Mouse (Mus musculus): ENCODE data around the gene Gemin5.

DNA sequence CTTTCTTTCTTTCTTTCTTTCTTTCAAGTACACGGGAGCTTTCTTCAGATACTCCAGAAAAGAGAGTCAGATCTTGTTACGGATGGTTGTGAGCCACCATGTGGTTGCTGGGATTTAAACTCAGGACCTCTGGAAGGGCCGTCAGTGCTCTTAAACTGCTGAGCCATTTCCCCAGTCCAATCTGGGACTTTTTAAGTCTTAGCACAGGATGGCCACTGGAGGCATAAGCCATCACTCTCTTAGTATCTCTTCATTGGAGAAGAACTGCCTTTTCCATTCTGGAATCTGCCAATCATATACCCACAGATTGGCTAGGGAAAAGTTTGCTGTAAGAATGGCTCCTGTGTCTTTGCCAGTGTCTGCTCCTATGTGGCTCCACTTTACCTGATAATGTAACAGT lies 61.3 kb downstream of the Gemin5 start:
- TF ChIP-seq HCFC1 (IDR thresholded peaks at IDR 0.05; ENCODE audit: borderline replicate concordance, insufficient read depth, low read length): no peak
- no peak for TF ChIP-seq ZC3H11A (IDR thresholded peaks at IDR 0.05; ENCODE audit: borderline replicate concordance, low read depth, low read length)
- peak; percentile 27; the same call in 1 of the 2 replicates for TF ChIP-seq MAFK (IDR thresholded peaks at IDR 0.05; ENCODE audit: insufficient read depth, low read depth, low read length)
- TF ChIP-seq ZNF384 (IDR thresholded peaks at IDR 0.05; ENCODE audit: low read depth, low read length): no peak
- TF ChIP-seq CHD2 (IDR thresholded peaks at IDR 0.05; ENCODE audit: low read depth, low read length): no peak
